Mouse (Mus musculus): ENCODE results near the gene Avil.

- no peak for TF ChIP-seq CTCF (IDR thresholded peaks at IDR 0.05; ENCODE audit: insufficient read depth, low read length)
- TF ChIP-seq POLR2A (IDR thresholded peaks at IDR 0.05; ENCODE audit: borderline replicate concordance, extremely low read depth, low read depth, low read length): no peak
These were observed 20.8 kb upstream of the Avil start for GRCm38 (mm10) chr10:126979636-126980151.
